Mouse (Mus musculus) layer of hippocampus, adult 9-11 months (tissue): ENCODE measurements at regions not wholly inside any gene's neighbourhood (a gene's known extent, or its start where the extent isn't known, plus 50 kb on each side); places are given as distances from the start of the nearest gene placed in this dataset.

Experiments
- DNase-seq: peaks from one replicate; pipeline ENCODE4 v3.0.0; 2022

DNA sequence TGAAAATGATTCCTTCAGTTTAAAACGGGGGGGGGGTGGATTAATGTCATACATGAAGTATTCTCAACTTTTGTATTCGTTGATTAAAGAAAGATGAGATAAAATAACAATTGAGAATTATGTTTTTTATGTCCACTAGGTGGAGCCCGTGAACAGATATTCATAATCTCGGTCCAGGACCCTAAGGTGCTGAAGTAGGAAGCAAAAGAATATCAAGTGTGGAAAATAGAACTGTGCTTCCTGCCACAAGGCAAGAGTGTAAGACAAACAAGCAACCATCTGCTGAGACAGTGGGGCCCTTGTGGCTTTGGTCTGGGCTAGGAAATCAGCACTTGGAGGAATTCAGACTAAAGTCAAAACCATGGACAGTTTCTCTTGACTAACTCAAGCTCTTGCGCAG is 50.9 kb upstream of the Kap start:
- DNase-seq: no peak

DNA sequence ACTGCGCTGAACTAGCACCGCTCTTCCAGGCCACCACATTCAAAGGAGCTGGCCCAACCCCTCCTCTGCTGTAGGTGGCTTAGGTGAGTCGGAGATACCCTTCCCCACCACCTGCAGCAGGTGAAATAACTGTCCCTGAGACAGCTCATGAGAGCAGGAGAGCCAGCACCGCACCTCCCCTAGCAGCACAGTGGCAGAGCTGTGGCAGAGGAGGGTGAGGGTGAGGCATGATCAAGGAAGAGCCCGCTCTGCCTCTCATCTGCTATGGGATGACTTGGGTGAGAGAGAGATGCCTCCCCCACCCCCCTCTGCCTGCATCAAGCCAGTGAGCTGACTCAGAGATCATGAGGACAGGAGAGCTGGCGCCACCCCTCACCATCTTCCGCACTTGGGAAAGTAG is 81.1 kb upstream of the Kap start:
- no peak for DNase-seq

DNA sequence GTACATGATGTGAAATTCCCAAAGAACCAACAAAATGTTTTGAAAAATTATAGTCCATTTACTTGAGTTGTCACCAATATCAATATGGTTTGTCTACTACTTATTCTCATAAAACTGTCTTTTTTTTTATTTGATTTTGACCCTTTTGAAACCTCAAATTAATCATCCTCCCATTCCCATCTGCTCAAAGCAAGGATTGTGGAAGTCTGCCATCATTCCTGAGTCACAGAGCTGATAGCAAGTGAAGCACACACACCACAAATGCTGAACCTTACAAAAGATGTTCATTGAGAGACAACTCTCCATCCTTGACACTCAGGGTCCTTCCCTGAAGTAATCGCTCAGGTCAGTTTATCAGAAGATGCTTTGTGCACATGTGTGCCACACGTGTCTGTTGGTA is 82.1 kb upstream of the Kap start:
- peak; percentile 17 for DNase-seq

DNA sequence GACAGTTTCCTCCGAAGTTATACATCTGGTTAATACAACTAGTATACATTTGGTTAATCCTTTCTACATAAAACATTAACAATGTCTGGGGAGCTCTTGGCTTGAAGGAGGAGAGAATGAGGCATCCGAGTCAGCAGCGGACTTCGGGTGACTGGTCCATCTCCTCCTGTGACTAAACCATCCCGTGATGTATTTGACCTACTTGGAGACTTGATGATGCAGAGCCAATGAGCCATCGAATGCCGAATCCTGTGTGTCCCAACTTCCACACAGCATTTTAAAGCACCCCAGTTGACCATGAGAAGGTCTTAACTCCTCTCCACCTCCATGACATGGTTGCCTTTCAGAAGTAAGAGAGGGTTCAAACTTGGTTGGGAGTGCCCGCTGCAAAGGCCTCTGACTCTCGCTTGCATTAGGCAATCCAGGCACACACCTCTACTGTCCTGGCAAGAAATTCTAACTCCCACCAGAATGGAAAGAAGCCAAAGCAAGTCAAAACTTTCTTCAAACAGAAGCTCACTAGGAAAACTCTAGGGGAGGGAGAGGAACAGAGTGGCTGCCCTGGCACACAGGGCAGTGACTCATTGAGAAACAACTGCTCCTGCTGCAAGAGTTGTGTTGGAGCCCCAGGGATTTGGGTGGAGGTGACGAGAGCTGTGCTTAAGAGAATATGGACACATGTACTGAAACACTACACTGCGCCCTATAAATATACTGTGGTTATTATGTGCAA is 75.4 kb upstream of the Etv6 start:
- DNase-seq: no peak

DNA sequence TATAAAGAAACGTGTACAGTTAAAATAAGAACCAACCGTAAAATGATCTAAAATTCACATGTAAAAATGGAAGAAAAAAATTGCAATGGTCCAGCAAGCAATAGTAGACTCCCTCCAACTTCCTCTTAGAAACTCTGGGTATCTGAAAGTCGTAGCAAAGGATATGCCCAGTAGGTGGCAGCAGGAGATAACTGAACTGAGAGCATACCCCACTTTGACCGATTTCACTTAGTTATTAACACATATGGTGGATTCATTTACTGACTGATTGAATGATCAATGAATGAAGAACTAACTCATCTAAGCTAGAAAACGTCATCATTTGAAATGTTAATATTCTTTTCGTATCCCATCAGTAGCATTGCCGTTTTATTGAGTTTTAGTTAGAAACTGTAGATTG is 74.8 kb upstream of the Etv6 start:
- DNase-seq: peak; percentile 63

DNA sequence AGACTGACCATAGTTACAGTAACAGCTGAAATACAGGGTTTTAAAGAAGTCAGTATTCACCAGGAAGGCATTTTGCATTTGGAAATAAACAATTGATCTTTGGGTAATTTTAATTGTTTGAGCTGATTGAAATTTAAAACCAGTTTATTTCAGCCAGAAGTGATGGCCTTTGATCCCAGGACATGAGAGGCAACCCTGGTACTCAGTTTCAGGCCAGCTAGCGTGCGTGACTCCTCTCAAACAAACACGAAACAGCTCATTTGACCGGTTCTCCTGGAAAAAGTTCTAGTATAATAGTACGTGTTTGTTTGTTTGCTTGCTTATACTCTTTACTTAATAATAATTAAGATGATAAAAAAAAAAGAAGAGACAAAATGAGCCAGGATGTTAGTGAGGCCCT is 72.9 kb upstream of the Etv6 start:
- no peak for DNase-seq

DNA sequence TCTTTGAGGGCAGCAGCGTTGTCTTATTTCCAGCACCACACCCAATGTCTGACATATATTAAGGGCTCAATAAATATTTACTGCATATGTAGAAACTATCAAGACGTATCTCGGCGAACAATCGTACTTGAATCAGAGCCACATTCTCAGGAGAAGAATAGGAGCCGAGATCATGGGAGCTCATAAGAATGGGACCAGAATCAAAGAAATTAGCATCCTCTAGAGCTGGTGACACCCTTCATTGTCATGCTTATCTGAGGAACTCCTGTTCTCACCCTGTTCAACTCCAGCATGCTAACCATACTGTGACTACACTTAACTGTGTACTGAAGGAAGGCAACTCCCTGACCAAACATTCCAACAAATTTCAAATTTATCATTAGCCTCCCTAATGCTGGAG is 72.2 kb upstream of the Etv6 start:
- no peak for DNase-seq

DNA sequence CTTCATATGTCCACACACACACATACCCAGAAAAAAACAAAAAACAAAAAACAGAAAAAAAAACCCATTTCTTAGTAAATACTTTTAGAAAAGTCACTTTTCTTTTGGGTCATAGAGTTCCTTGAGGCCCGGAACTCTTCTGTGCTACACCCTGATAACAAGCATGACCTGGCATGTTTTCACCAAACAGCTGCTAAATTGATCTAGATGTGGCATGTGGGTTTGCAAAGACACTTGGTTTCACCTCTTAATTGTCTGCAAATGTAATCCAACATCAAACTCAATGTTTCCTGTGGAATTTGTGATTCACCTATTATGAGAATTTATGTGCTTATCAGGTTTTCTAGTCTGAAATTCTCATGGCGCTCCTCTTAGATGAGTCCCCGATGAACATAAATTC is 68.2 kb upstream of the Etv6 start:
- DNase-seq: no peak

DNA sequence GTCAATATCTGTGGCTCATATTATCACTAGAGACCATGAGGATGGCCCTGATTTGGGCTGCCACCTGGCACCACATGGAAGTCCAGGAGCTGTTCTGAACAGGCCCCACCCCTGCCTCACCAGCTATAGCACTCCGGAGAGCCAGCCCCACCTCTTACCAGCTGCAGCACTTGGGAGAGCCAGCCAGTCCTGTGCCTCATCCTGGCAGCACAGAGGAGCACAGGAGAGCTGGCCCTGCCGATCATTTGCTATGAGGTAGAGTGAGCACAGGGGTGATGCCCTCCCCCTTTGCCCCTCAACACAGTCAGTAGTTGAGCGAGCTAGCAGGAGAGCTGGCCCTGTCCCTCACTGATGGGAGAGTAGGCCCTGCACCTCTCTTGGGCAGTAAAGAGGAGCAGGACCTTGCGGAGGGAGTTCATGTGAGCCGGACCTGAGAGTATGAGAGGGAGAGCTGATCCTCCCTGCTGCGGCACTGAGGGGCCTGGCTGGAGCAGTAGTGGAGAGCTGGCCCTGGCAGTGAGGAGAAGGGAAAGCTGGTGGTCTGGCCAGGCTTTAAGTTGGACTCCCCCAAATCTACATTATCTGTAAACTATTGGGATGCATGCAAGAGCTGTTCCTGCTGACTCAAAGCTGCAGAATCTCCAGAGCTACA is 63.3 kb upstream of the Etv6 start:
- DNase-seq: no peak

DNA sequence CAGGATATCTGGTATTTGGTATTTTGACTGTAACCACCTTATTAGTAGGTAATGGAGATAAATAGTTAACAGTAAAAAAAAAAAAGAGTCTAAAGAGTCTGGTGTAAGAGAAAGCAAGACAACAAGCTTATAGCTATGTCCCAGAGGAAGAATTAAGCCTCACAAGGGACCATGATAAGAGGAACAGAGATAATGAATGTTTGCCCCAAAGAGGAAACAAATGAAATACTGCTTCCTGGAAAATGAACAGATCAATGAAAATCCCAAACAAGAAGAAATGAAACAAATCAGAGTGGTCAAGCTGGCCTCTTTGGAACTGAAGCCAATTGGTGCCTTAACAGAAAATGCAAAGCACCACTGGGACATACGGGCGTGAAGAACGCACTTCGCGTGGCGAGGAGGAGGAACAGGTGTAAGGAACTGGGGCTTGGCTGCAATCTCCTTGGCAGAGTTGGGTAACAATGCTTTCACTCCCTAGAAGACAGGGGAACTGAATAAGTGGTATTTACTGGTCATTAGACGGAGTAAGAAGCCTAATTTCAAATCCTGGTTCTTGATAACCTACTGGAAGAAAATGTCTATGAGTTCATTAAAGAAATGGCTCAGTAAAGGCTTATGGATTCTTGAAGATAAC is 62.2 kb upstream of the Etv6 start:
- no peak for DNase-seq

DNA sequence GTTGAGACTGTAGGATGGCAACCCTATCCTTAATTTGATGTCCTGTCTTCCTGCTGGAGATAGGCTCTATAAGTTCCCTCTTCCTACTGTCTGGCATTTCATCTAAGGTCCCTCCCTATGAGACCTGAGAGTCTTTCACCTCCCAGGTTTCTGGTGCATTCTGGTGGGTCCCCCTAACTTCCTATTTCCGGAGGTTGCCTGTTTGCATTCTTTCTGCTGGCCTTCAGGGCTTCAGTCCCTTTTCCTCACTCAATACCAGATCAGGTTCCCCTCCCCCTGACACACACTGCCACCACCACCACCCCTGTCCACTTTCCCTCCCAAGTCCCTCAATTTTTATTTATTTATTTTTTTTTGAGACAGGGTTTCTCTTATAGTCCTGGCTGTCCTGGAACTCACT is 59.5 kb upstream of the Etv6 start:
- no peak for DNase-seq

DNA sequence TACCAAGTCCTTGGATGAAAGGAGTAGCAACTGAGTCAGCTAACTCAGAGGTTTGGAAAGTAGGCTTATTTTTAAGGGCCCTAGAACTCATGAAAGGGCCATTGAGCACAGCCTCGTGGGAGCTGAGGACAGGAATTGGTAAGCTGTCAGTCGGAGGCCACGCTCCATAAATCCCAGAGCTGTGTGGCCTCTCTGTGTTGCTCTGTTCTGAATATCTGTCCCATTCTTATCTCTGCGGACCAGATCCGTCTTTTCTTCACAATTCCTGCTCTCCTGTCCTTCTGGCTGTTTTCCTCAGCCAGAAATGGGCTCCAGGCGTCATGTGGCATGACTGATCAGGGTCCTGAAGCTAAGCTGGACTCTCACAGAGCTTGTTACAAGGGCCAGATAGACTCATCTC is 58.6 kb upstream of the Etv6 start:
- DNase-seq: no peak

DNA sequence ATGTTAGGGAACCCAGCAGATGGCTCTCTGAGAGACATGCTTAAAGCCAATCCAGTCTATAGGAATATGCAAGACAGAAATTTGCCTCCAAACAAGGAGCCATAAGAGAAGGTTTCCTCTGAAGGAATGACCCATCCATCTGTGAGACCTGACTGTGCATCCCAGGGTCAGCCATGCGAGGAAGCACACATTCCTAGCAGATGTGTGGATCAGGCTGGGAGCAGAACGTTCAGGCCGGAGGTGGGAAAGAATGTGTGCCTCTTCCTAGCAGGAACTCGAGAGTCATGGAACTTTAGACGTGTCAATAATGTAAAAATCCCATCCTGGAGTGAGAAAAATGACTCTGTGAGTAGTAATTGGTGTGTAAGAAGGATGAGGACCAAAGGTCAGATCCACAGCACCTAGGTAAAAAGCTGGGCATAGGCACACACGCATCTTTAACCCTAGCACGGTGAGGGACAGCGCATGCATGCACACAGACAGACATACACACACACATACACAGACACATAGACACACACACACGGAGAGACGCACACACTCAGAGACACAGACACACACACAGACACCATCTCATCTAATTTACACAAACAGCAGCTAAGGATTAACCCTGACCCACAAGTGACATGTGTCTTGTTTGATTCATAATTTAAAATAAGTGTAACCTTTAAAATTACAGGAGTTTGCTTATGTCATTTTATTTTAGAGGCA is 51.5 kb upstream of the Etv6 start:
- no peak for DNase-seq

DNA sequence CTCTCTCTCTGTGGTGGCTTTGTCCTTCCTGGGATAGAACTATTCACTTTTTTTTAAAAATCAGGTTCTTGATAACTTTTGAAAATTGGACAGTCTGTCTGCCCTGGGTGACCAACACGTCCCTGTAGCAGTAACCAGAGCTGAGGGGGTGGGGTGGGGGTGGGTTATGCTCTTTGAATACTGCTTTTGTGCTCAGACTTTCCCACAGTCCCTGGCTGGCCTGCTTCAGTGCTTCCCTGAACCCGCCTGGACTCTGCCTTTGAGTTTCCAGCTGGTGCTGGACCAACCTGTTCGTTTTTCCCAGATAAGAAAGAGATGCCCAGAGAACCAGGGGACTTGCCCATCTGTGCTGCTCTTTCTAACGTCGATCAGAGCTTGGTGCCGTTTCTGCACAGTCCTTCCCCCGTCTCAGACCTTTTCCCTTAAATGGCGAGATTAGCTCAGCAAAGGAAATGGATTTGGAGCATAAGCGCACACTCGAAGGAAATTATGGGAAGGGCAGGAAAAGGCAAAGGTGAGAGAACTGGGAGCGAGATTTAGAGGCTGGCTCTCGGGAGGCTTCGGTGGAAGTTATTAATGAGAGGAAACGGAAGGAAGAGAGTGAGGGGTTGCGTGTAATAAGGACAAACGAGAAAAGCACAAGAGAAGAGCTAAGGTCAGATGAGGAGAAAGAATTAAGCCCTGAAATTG is 50.7 kb upstream of the Etv6 start:
- DNase-seq: no peak
